Mouse (Mus musculus) MEL (cell line): ENCODE measurements at regions not wholly inside any gene's neighbourhood (a gene's known extent, or its start where the extent isn't known, plus 50 kb on each side); places are given as distances from the start of the nearest gene placed in this dataset.
A peak's percentile ranks its signal among the peaks of the same experiment; 100 is the strongest.

Source experiments
- DNase-seq: peaks from one replicate; pipeline ENCODE4 v3.0.0; 2011; ENCODE audit warnings: low read depth, low spot score
- H3K27ac ChIP-seq: 2 replicates; pipeline ENCODE4 v1.5.1; 2012; ENCODE audit warnings: low read depth, mild to moderate bottlenecking, control low read depth, low read length, moderate library complexity; ENCODE audit not compliant: control insufficient read depth
- H3K27me3 ChIP-seq, 2 experiments: fragments of 150-350 bp in 1 of 2; sonication (generic) in 1 of 2; 2 replicates each; pipeline ENCODE4 v1.6.1; 2012; ENCODE audit warnings: low read length in 2 of 2, mild to moderate bottlenecking in 2 of 2, improper control_type of control experiment in 1 of 2, moderate library complexity in 1 of 2; ENCODE audit not compliant: insufficient read depth in 2 of 2, control insufficient read depth in 1 of 2
- H3K36me3 ChIP-seq, 2 experiments: 2 replicates each; pipeline ENCODE4 v1.6.1; 2012 to 2014; ENCODE audit warnings: low read length in 2 of 2, improper control_type of control experiment in 1 of 2, inconsistent platforms in 1 of 2, mild to moderate bottlenecking in 1 of 2; ENCODE audit not compliant: insufficient read depth in 2 of 2, control insufficient read depth in 1 of 2
- H3K4me1 ChIP-seq, 2 experiments: fragments of 150-350 bp in 1 of 2; sonication (generic) in 1 of 2; 2 replicates each; pipeline ENCODE4 v1.6.1; 2012; ENCODE audit warnings: low read length in 2 of 2, improper control_type of control experiment in 1 of 2, mild to moderate bottlenecking in 1 of 2; ENCODE audit not compliant: insufficient read depth in 2 of 2, control insufficient read depth in 1 of 2
- H3K4me3 ChIP-seq, 2 experiments: fragments of 150-350 bp in 1 of 2; sonication (generic) in 1 of 2; 2 replicates each; pipeline ENCODE4 v1.5.1; 2012; ENCODE audit warnings: low read depth in 2 of 2, low read length in 2 of 2, mild to moderate bottlenecking in 2 of 2, moderate library complexity in 2 of 2, control low read depth in 1 of 2, improper control_type of control experiment in 1 of 2; ENCODE audit not compliant: control insufficient read depth in 1 of 2, insufficient read depth in 1 of 2
- H3K79me2 ChIP-seq: 2 replicates; pipeline ENCODE4 v1.6.1; 2012; ENCODE audit warnings: mild to moderate bottlenecking, low read length, moderate library complexity; ENCODE audit not compliant: control insufficient read depth, poor library complexity, insufficient read depth
- H3K9ac ChIP-seq: 2 replicates; pipeline ENCODE4 v1.6.1; 2012; ENCODE audit warnings: low read depth, mild to moderate bottlenecking, control low read depth, low read length, moderate library complexity; ENCODE audit not compliant: control insufficient read depth, poor library complexity, severe bottlenecking
- H3K9me3 ChIP-seq: fragments of 150-350 bp; sonication (generic); replicated peaks from 2 replicates; pipeline ENCODE4 v1.6.1; 2012; ENCODE audit warnings: mild to moderate bottlenecking, low read length, improper control_type of control experiment, moderate library complexity; ENCODE audit not compliant: insufficient read depth
- BHLHE40 ChIP-seq: IDR thresholded peaks from 2 replicates; pipeline ENCODE4 v1.6.1; 2012; ENCODE audit warnings: low read depth, mild to moderate bottlenecking, inconsistent platforms, low read length, improper control_type of control experiment, borderline replicate concordance
- CHD1 ChIP-seq: IDR thresholded peaks from 2 replicates; pipeline ENCODE4 v1.6.1; 2012; ENCODE audit warnings: low read depth, mild to moderate bottlenecking, inconsistent platforms, low read length, improper control_type of control experiment
- CHD2 ChIP-seq: IDR thresholded peaks from 2 replicates; pipeline ENCODE4 v1.6.1; 2011; ENCODE audit warnings: low read length, improper control_type of control experiment
- E2F4 ChIP-seq: IDR thresholded peaks from 2 replicates; pipeline ENCODE4 v1.6.1; 2011; ENCODE audit warnings: low read depth, low read length, improper control_type of control experiment, borderline replicate concordance
- ELF1 ChIP-seq: IDR thresholded peaks from 2 replicates; pipeline ENCODE4 v1.6.1; 2014; ENCODE audit warnings: low read depth, mild to moderate bottlenecking, inconsistent platforms, low read length, improper control_type of control experiment, moderate library complexity
- EP300 ChIP-seq, 2 experiments: IDR thresholded peaks; 2 replicates each; pipeline ENCODE4 v1.6.1; 2011; ENCODE audit warnings: improper control_type of control experiment in 2 of 2, low read length in 2 of 2, low read depth in 1 of 2, mild to moderate bottlenecking in 1 of 2
- ETS1 ChIP-seq: IDR thresholded peaks from 2 replicates; pipeline ENCODE4 v1.6.1; 2012; ENCODE audit warnings: low read depth, mild to moderate bottlenecking, inconsistent platforms, low read length, improper control_type of control experiment, moderate library complexity
- GABPA ChIP-seq: IDR thresholded peaks from 2 replicates; pipeline ENCODE4 v1.6.1; 2012; ENCODE audit warnings: low read depth, mild to moderate bottlenecking, inconsistent platforms, low read length, improper control_type of control experiment, moderate library complexity
- GATA1 ChIP-seq: IDR thresholded peaks from 2 replicates; pipeline ENCODE4 v1.6.1; 2011; ENCODE audit warnings: low read depth, low read length, improper control_type of control experiment
- KAT2A ChIP-seq: conservative IDR thresholded peaks from 2 replicates; pipeline ENCODE4 v1.6.1; 2012; ENCODE audit warnings: low read depth, low read length, improper control_type of control experiment, inconsistent platforms
- MAFK ChIP-seq: IDR thresholded peaks from 2 replicates; pipeline ENCODE4 v1.6.1; 2011; ENCODE audit warnings: low read depth, mild to moderate bottlenecking, low read length, improper control_type of control experiment, borderline replicate concordance
- MEF2A ChIP-seq: IDR thresholded peaks from 2 replicates; pipeline ENCODE4 v1.6.1; 2014; ENCODE audit warnings: low read depth, mild to moderate bottlenecking, inconsistent platforms, low read length, improper control_type of control experiment; ENCODE audit not compliant: poor library complexity, insufficient replicate concordance, severe bottlenecking; ENCODE audit errors: extremely low read depth
- MXI1 ChIP-seq: IDR thresholded peaks from 2 replicates; pipeline ENCODE4 v1.6.1; 2011; ENCODE audit warnings: mild to moderate bottlenecking, low read depth, low read length, improper control_type of control experiment
- MYB ChIP-seq: IDR thresholded peaks from 2 replicates; pipeline ENCODE4 v1.6.1; 2011; ENCODE audit warnings: mild to moderate bottlenecking, low read depth, low read length, improper control_type of control experiment
- MYC ChIP-seq: IDR thresholded peaks from 2 replicates; pipeline ENCODE4 v1.6.1; 2011; ENCODE audit warnings: low read depth, mild to moderate bottlenecking, low read length, improper control_type of control experiment, moderate library complexity
- NELFE ChIP-seq: IDR thresholded peaks from 2 replicates; pipeline ENCODE4 v1.6.1; 2011; ENCODE audit warnings: low read depth, low read length, improper control_type of control experiment
- NRF1 ChIP-seq: IDR thresholded peaks from 2 replicates; pipeline ENCODE4 v1.6.1; 2014; ENCODE audit warnings: low read depth, mild to moderate bottlenecking, inconsistent platforms, low read length, improper control_type of control experiment, moderate library complexity; ENCODE audit not compliant: poor library complexity, insufficient read depth, severe bottlenecking
- POLR2A ChIP-seq, 2 experiments: IDR thresholded peaks; 2 replicates each; pipeline ENCODE4 v1.6.1; 2011 to 2012; ENCODE audit warnings: low read length in 2 of 2, mild to moderate bottlenecking in 2 of 2, control low read depth in 1 of 2, improper control_type of control experiment in 1 of 2, low read depth in 1 of 2, moderate library complexity in 1 of 2; ENCODE audit not compliant: control insufficient read depth in 1 of 2, insufficient read depth in 1 of 2, poor library complexity in 1 of 2
- POLR2AphosphoS2 ChIP-seq: IDR thresholded peaks from 2 replicates; pipeline ENCODE4 v1.6.1; 2011; ENCODE audit warnings: low read length, improper control_type of control experiment
- RAD21 ChIP-seq: IDR thresholded peaks from 2 replicates; pipeline ENCODE4 v1.6.1; 2011; ENCODE audit warnings: mild to moderate bottlenecking, low read depth, low read length, improper control_type of control experiment
- RCOR1 ChIP-seq: IDR thresholded peaks from 2 replicates; pipeline ENCODE4 v1.6.1; 2012; ENCODE audit warnings: low read depth, mild to moderate bottlenecking, inconsistent platforms, low read length, improper control_type of control experiment
- TAL1 ChIP-seq: IDR thresholded peaks from 2 replicates; pipeline ENCODE4 v1.6.1; 2012; ENCODE audit warnings: mild to moderate bottlenecking, inconsistent platforms, low read length, moderate library complexity, mixed read lengths
- TBP ChIP-seq: IDR thresholded peaks from 2 replicates; pipeline ENCODE4 v1.8.0; 2011; ENCODE audit warnings: low read depth, low read length, improper control_type of control experiment
- TCF12 ChIP-seq: IDR thresholded peaks from 2 replicates; pipeline ENCODE4 v1.6.1; 2014; ENCODE audit warnings: low read depth, mild to moderate bottlenecking, inconsistent platforms, low read length, improper control_type of control experiment, moderate library complexity
- USF2 ChIP-seq, 2 experiments: IDR thresholded peaks; 2 replicates each; pipeline ENCODE4 v1.6.1; 2011 to 2012; ENCODE audit warnings: improper control_type of control experiment in 2 of 2, low read length in 2 of 2, borderline replicate concordance in 1 of 2, inconsistent platforms in 1 of 2, low read depth in 1 of 2, mild to moderate bottlenecking in 1 of 2; ENCODE audit not compliant: insufficient read depth in 1 of 2
- ZKSCAN1 ChIP-seq: IDR thresholded peaks from 2 replicates; pipeline ENCODE4 v1.6.1; 2012; ENCODE audit warnings: low read depth, mild to moderate bottlenecking, inconsistent platforms, low read length, improper control_type of control experiment, moderate library complexity
- ZNF384 ChIP-seq: IDR thresholded peaks from 2 replicates; pipeline ENCODE4 v1.6.1; 2012; ENCODE audit warnings: low read depth, mild to moderate bottlenecking, inconsistent platforms, low read length, improper control_type of control experiment

GRCm38 (mm10) chr15:67405011-67405410 lies 904.3 kb upstream of the Lrrc6 start:
- Histone ChIP-seq H3K9ac (no peak overlapping the region), H3K36me3 (peaks cover 0 to 45% of the 10 kb centered on the region in 2 experiments; a peak in 2 of 4 replicates), H3K27me3 (no peaks in the 10 kb centered on the region), H3K4me3 (no peak overlapping the region), H3K4me1 (peaks cover 43 to 47% of the 10 kb centered on the region in 2 experiments), H3K9me3 (no peaks in the 10 kb centered on the region), H3K79me2 (no peaks in the 10 kb centered on the region), H3K27ac (peak overlapping the region; percentile 24)
- TF ChIP-seq BHLHE40 (no peak), CHD1 (no peak), ELF1 (no peak), TAL1 (no peak), MYC (no peak), ZKSCAN1 (no peak), USF2 (IDR thresholded peaks at IDR 0.05; ENCODE audit: borderline replicate concordance in 1 of 2, insufficient read depth in 1 of 2, low read depth in 1 of 2, low read length in 2 of 2) (no peak), NELFE (no peak), POLR2A (IDR thresholded peaks at IDR 0.05; ENCODE audit: control insufficient read depth in 1 of 2, insufficient read depth in 1 of 2, low read depth in 1 of 2, low read length in 2 of 2, poor library complexity in 1 of 2) (no peak), MAFK (no peak), TCF12 (no peak), GABPA (no peak), KAT2A (no peak), MEF2A (no peak), GATA1 (no peak), CHD2 (no peak), ZNF384 (no peak)
- DNase-seq = no peak

- Histone ChIP-seq H3K4me1 (peaks cover 44 to 50% of the 10 kb centered on the region in 2 experiments), H3K27me3 (no peaks in the 10 kb centered on the region), H3K9me3 (no peaks in the 10 kb centered on the region), H3K79me2 (no peaks in the 10 kb centered on the region), H3K4me3 (no peak overlapping the region), H3K27ac (no peak overlapping the region), H3K36me3 (peaks cover 0 to 44% of the 10 kb centered on the region in 2 experiments; a peak in 2 of 4 replicates), H3K9ac (no peak overlapping the region)
- TF ChIP-seq TBP (no peak), MXI1 (no peak; the same call in 1 of the 2 replicates), POLR2A (IDR thresholded peaks at IDR 0.05; ENCODE audit: control insufficient read depth in 1 of 2, insufficient read depth in 1 of 2, low read depth in 1 of 2, low read length in 2 of 2, poor library complexity in 1 of 2) (no peak), MAFK (no peak), CHD2 (no peak), E2F4 (no peak), TCF12 (0 out of 2 replicates have a peak, but pooled peaks have one; percentile 56), RCOR1 (peak; percentile 52; the same call in 1 of the 2 replicates), ELF1 (no peak), TAL1 (no peak), CHD1 (no peak), NRF1 (no peak), ZNF384 (no peak), ETS1 (peak; percentile 36; the same call in 1 of the 2 replicates), RAD21 (no peak), GATA1 (peak; percentile 68), EP300 (IDR thresholded peaks at IDR 0.05; ENCODE audit: low read depth in 1 of 2, low read length in 2 of 2) (peak; percentile 67 to 77; a peak in 3 of 4 replicates), POLR2AphosphoS2 (no peak), MYB (no peak)
- no peak for DNase-seq
These were observed 901.6 kb upstream of the Lrrc6 start for GRCm38 (mm10) chr15:67402310-67402709.
